Mouse (Mus musculus): ENCODE data around the gene Tcp11l2.
A peak's percentile ranks its signal among the peaks of the same experiment; 100 is the strongest.

Tcp11l2 gene

GRCm38 (mm10) chr10:84608361-84608760, 31.9 kb downstream of the Tcp11l2 start:
- no peak for DNase-seq

GRCm38 (mm10) chr10:84610324-84610723, 33.9 kb downstream of the Tcp11l2 start:
- DNase-seq, result no peak

- no peak for DNase-seq
Observed at GRCm38 (mm10) chr10:84610783-84611182, 34.4 kb downstream of the Tcp11l2 start.

- no peak for DNase-seq
Observed at GRCm38 (mm10) chr10:84611664-84612063, 35.2 kb downstream of the Tcp11l2 start.

- DNase-seq, result no peak
Observed at GRCm38 (mm10) chr10:84612281-84612680, 35.9 kb downstream of the Tcp11l2 start.

- DNase-seq, result no peak
Observed at GRCm38 (mm10) chr10:84613366-84613765, 36.9 kb downstream of the Tcp11l2 start.

- DNase-seq, result no peak
Observed at GRCm38 (mm10) chr10:84615076-84615475, 38.6 kb downstream of the Tcp11l2 start.

GRCm38 (mm10) chr10:84621826-84622790, 45.7 kb downstream of the Tcp11l2 start, which contains the start of gene Polr3b:
Gene Polr3b, plus strand, starts transcription at chr10:84622292.
- peak; percentile 94 for DNase-seq

- DNase-seq, result no peak
Observed at GRCm38 (mm10) chr10:84631182-84631581, 54.8 kb downstream of the Tcp11l2 start.

- DNase-seq, result no peak
Observed at GRCm38 (mm10) chr10:84632005-84632404, 55.6 kb downstream of the Tcp11l2 start.

GRCm38 (mm10) chr10:84636656-84637055, 60.2 kb downstream of the Tcp11l2 start:
- no peak for DNase-seq

GRCm38 (mm10) chr10:84638382-84638781, 62.0 kb downstream of the Tcp11l2 start:
- no peak for DNase-seq

GRCm38 (mm10) chr10:84639525-84640287, 63.3 kb downstream of the Tcp11l2 start:
- DNase-seq, result no peak

- no peak for DNase-seq
Observed at GRCm38 (mm10) chr10:84640861-84641260, 64.4 kb downstream of the Tcp11l2 start.

GRCm38 (mm10) chr10:84641576-84641975, 65.2 kb downstream of the Tcp11l2 start:
- no peak for DNase-seq

GRCm38 (mm10) chr10:84645940-84646339, 69.5 kb downstream of the Tcp11l2 start:
- no peak for DNase-seq

- peak; percentile 20 for DNase-seq
Observed at GRCm38 (mm10) chr10:84646506-84647102, 70.2 kb downstream of the Tcp11l2 start.

GRCm38 (mm10) chr10:84647264-84647663, 70.8 kb downstream of the Tcp11l2 start:
- no peak for DNase-seq

- no peak for DNase-seq
Observed at GRCm38 (mm10) chr10:84648911-84649310, 72.5 kb downstream of the Tcp11l2 start.

GRCm38 (mm10) chr10:84654029-84654428, 77.6 kb downstream of the Tcp11l2 start:
- no peak for DNase-seq

- DNase-seq, result no peak
Observed at GRCm38 (mm10) chr10:84654731-84655130, 78.3 kb downstream of the Tcp11l2 start.

GRCm38 (mm10) chr10:84656618-84657017, 80.2 kb downstream of the Tcp11l2 start:
- DNase-seq, result no peak

- DNase-seq, result no peak
Observed at GRCm38 (mm10) chr10:84657437-84658087, 81.1 kb downstream of the Tcp11l2 start.

Measured in cerebellum, adult 11-12 months (tissue).